Mouse (Mus musculus): Measurements from ENCODE around the gene Tex9. TPM values are rescaled to one million over a fixed set of nuclear protein-coding genes. Genes with fewer than 3 reads are reported as not detected.

Gene Tex9
- polyA plus RNA-seq (2015; fragmentation: Nextera tagmentation; extraction: Ambion mirVana), result 13.3 and 14.1 TPM in 2 replicates

- H3K9me3 ChIP-seq (ENCODE audit: control insufficient read depth, low read length), result no peaks in the 10 kb centered on the region
- H3K9ac ChIP-seq (ENCODE audit: low read depth, low read length), result peak within 1 kb of the TSS; percentile 75
- 7% methylated on average over 6 of the region's 6 CpGs for WGBS
- H3K27ac ChIP-seq (ENCODE audit: low read length), result peak within 1 kb of the TSS; percentile 76
- ATAC-seq, result peak; percentile 36
- no peaks in the 10 kb centered on the region for H3K36me3 ChIP-seq (ENCODE audit: control insufficient read depth, insufficient read depth, low read length)
- H3K4me2 ChIP-seq (ENCODE audit: low read depth, low read length), result peak within 1 kb of the TSS; percentile 82
- H3K4me3 ChIP-seq (ENCODE audit: low read length), result peak within 1 kb of the TSS; percentile 74
- no peaks in the 10 kb centered on the region for H3K27me3 ChIP-seq (replicated peaks; ENCODE audit: control insufficient read depth, insufficient read depth, low read length)
- H3K4me1 ChIP-seq (ENCODE audit: control insufficient read depth, insufficient read depth, low read length), result peaks cover 9% of the 10 kb centered on the region; the same call in 1 of the 2 replicates
These were observed at the start of gene Tex9 for GRCm38 (mm10) chr9:72492194-72492565. Tex9 (minus strand) TSS chr9:72492212.

DNA sequence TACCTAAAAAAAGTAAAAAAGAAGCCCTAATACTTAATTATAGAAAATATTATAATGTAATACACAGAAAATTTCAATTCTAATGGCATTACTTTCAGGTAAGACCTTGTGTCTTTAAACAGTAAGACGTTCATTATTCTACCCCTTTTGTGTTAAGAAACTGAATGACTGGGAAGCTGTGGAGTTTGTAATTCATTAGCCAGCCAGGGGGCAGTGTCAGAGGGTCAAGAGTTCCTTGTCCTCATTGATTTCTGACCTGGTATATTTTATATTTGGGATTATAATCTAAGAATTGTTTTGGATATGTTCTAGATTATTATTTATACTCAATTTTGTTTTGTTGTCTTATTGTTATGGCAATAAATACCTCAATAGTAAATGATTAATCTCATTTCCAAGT lies 45.1 kb upstream of the Tex9 start:
- H3K9me3 ChIP-seq (ENCODE audit: control insufficient read depth, low read length), result no peaks in the 10 kb centered on the region

GRCm38 (mm10) chr9:72535394-72535793 lies 43.4 kb upstream of the Tex9 start:
- no peak overlapping the region for H3K9ac ChIP-seq (ENCODE audit: low read depth, low read length)
- H3K4me2 ChIP-seq (ENCODE audit: low read depth, low read length), result no peak overlapping the region
- 0 out of 2 replicates have a peak, but pooled peaks cover 6% of the 10 kb centered on the region for H3K4me1 ChIP-seq (ENCODE audit: control insufficient read depth, insufficient read depth, low read length)
- H3K27me3 ChIP-seq (replicated peaks; ENCODE audit: control insufficient read depth, insufficient read depth, low read length), result no peaks in the 10 kb centered on the region
- H3K36me3 ChIP-seq (ENCODE audit: control insufficient read depth, insufficient read depth, low read length), result no peaks in the 10 kb centered on the region
- ATAC-seq, result no peak
- no peaks in the 10 kb centered on the region for H3K9me3 ChIP-seq (ENCODE audit: control insufficient read depth, low read length)
- WGBS, result 70% methylated on average over 3 of the region's 3 CpGs
- no peak overlapping the region for H3K4me3 ChIP-seq (ENCODE audit: low read length)
- H3K27ac ChIP-seq (ENCODE audit: low read length), result no peak overlapping the region

More for the DNA sequence above, 45.1 kb upstream of the Tex9 start:
- Histone ChIP-seq H3K27me3 (replicated peaks; ENCODE audit: control insufficient read depth, insufficient read depth, low read length) (no peaks in the 10 kb centered on the region), H3K36me3 (ENCODE audit: control insufficient read depth, insufficient read depth, low read length) (no peaks in the 10 kb centered on the region), H3K9ac (ENCODE audit: low read depth, low read length) (no peak overlapping the region), H3K4me3 (ENCODE audit: low read length) (no peak overlapping the region), H3K27ac (ENCODE audit: low read length) (no peak overlapping the region), H3K4me2 (ENCODE audit: low read depth, low read length) (no peak overlapping the region), H3K4me1 (ENCODE audit: control insufficient read depth, insufficient read depth, low read length) (no peaks in the 10 kb centered on the region)
- no peak for ATAC-seq
- 45% methylated on average over 1 of the region's 1 CpGs for WGBS

GRCm38 (mm10) chr9:72534985-72535384 lies 43.0 kb upstream of the Tex9 start:
- H3K4me1 ChIP-seq (ENCODE audit: control insufficient read depth, insufficient read depth, low read length), result 0 out of 2 replicates have a peak, but pooled peaks cover 6% of the 10 kb centered on the region
- H3K27ac ChIP-seq (ENCODE audit: low read length), result no peak overlapping the region
- no peak for ATAC-seq
- H3K4me3 ChIP-seq (ENCODE audit: low read length), result no peak overlapping the region
- H3K9ac ChIP-seq (ENCODE audit: low read depth, low read length), result no peak overlapping the region
- H3K4me2 ChIP-seq (ENCODE audit: low read depth, low read length), result no peak overlapping the region
- no peaks in the 10 kb centered on the region for H3K9me3 ChIP-seq (ENCODE audit: control insufficient read depth, low read length)
- WGBS, result 76% methylated on average over 2 of the region's 2 CpGs
- no peaks in the 10 kb centered on the region for H3K27me3 ChIP-seq (replicated peaks; ENCODE audit: control insufficient read depth, insufficient read depth, low read length)
- no peaks in the 10 kb centered on the region for H3K36me3 ChIP-seq (ENCODE audit: control insufficient read depth, insufficient read depth, low read length)

- Histone ChIP-seq H3K27me3 (replicated peaks; ENCODE audit: control insufficient read depth, insufficient read depth, low read length) (no peaks in the 10 kb centered on the region), H3K9ac (ENCODE audit: low read depth, low read length) (peak overlapping the region; percentile 99), H3K4me2 (ENCODE audit: low read depth, low read length) (peak overlapping the region; percentile 88), H3K27ac (ENCODE audit: low read length) (peak overlapping the region; percentile 100), H3K9me3 (ENCODE audit: control insufficient read depth, low read length) (no peaks in the 10 kb centered on the region), H3K4me3 (ENCODE audit: low read length) (peak overlapping the region; percentile 97), H3K36me3 (ENCODE audit: control insufficient read depth, insufficient read depth, low read length) (no peaks in the 10 kb centered on the region), H3K4me1 (ENCODE audit: control insufficient read depth, insufficient read depth, low read length) (0 out of 2 replicates have a peak, but pooled peaks cover 6% of the 10 kb centered on the region)
- 0% methylated on average over 2 of the region's 2 CpGs for WGBS
- ATAC-seq, result no peak
These were observed 41.0 kb upstream of the Tex9 start for GRCm38 (mm10) chr9:72533089-72533415.

DNA sequence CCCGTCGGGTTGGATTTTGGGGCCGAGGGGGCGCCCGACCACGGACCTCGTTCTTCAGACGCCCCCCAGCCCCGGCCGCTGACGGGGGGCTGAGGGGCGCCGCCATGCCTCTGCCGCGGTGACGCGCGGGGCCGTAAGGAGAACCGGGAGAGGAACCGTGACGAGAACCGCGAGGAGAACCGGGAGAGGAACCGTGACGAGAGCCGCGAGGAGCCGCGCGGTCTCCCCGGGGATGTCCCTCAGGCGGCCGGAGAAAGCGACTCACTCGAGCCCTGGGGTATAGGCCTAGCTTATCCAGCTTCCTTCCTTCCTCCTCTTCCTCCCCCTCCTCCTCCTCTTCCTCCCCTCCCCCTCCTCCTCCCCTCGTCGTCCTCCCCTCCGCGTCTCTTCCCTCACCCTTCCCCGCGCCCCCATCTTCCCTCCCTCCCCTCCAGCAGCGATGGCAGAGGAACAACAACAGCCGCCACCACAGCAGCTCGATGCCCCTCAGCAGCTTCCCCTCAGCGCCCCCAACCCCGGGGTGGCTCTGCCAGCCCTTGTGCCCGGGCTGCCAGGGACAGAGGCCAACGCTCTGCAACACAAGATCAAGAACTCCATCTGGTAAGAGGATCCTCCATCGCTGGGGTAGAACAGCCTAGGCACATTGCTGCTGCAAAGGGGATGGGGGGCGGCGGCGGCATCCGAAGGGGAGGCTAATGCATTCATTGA lies 40.5 kb upstream of the Tex9 start:
- peak overlapping the region; percentile 97 for H3K4me3 ChIP-seq (ENCODE audit: low read length)
- 0 out of 2 replicates have a peak, but pooled peaks cover 6% of the 10 kb centered on the region for H3K4me1 ChIP-seq (ENCODE audit: control insufficient read depth, insufficient read depth, low read length)
- H3K36me3 ChIP-seq (ENCODE audit: control insufficient read depth, insufficient read depth, low read length), result no peaks in the 10 kb centered on the region
- H3K27ac ChIP-seq (ENCODE audit: low read length), result peak overlapping the region; percentile 100
- no peaks in the 10 kb centered on the region for H3K27me3 ChIP-seq (replicated peaks; ENCODE audit: control insufficient read depth, insufficient read depth, low read length)
- WGBS, result 0% methylated on average over 53 of the region's 55 CpGs
- peak; percentile 30 for ATAC-seq
- peak overlapping the region; percentile 99 for H3K9ac ChIP-seq (ENCODE audit: low read depth, low read length)
- H3K4me2 ChIP-seq (ENCODE audit: low read depth, low read length), result peak overlapping the region; percentile 88
- H3K9me3 ChIP-seq (ENCODE audit: control insufficient read depth, low read length), result no peaks in the 10 kb centered on the region

DNA sequence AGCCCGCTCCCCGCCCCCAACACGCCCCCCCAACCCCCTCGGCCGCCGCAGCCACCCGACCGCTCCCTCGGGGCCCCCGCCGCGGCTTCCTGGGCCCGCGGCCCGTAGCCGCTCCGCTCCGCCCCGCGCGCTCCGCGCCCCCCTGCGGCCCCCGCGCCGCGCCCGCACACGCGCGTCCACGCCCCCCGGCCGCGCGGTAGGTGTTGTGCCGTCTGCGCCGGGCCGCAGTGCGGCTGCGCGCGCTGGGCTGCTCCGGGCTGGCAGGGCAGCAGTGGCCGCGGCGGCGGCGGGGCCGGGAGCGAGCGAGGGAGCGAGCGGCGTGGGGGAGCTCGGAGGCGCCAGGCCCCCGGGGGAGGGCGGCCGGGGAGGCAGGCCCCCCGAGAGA lies 40.0 kb upstream of the Tex9 start, which contains the start of gene Rfx7:
TSS of gene Rfx7 (plus strand) at position 245 of the 385 bp plus-strand sequence.
- ATAC-seq, result peak; percentile 88
- 1% methylated on average over 61 of the region's 63 CpGs for WGBS
- no peaks in the 10 kb centered on the region for H3K27me3 ChIP-seq (replicated peaks; ENCODE audit: control insufficient read depth, insufficient read depth, low read length)
- peak within 1 kb of the TSS; percentile 88 for H3K4me2 ChIP-seq (ENCODE audit: low read depth, low read length)
- 0 out of 2 replicates have a peak, but pooled peaks cover 6% of the 10 kb centered on the region for H3K4me1 ChIP-seq (ENCODE audit: control insufficient read depth, insufficient read depth, low read length)
- H3K4me3 ChIP-seq (ENCODE audit: low read length), result peak within 1 kb of the TSS; percentile 97
- peak within 1 kb of the TSS; percentile 99 for H3K9ac ChIP-seq (ENCODE audit: low read depth, low read length)
- H3K36me3 ChIP-seq (ENCODE audit: control insufficient read depth, insufficient read depth, low read length), result no peaks in the 10 kb centered on the region
- H3K9me3 ChIP-seq (ENCODE audit: control insufficient read depth, low read length), result no peaks in the 10 kb centered on the region
- H3K27ac ChIP-seq (ENCODE audit: low read length), result peak within 1 kb of the TSS; percentile 100

DNA sequence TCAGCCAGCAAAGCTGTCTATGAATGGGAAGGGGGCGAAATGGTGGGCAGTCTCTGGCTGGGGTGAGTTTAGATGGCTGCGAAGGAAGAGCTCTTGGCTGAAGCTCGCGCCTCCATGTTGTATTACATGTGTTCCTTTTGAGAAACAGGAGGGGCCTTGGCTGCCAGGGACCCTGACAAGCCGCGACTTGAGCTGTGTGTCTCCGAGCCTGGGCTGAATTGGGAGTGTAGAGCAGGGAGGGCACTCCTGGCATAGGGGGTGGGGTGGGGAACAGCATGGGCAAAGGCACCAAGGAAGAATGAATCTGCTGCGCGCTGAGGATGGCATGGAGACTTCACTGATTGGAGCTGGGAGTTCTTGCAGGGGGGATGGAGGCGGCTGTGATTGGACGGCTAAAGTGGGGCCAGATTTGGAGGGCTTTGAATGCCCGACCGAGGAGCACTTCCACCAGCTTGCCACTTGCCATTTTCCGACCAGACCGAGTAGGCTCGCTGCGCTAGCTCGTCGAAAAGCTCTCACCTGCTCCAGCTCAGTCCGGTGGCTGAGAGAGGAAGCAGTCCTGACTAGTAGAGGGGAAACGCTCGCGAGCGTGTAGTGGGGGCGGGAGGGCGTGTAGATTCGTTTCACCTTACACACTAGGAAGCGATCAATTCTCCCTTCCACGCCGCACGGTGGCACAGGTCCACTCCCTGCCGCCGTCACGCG lies 39.4 kb upstream of the Tex9 start:
- 1% methylated on average over 35 of the region's 35 CpGs for WGBS
- Histone ChIP-seq H3K4me1 (ENCODE audit: control insufficient read depth, insufficient read depth, low read length) (0 out of 2 replicates have a peak, but pooled peaks cover 6% of the 10 kb centered on the region), H3K36me3 (ENCODE audit: control insufficient read depth, insufficient read depth, low read length) (no peaks in the 10 kb centered on the region), H3K9ac (ENCODE audit: low read depth, low read length) (peak overlapping the region; percentile 99), H3K27me3 (replicated peaks; ENCODE audit: control insufficient read depth, insufficient read depth, low read length) (no peaks in the 10 kb centered on the region), H3K4me3 (ENCODE audit: low read length) (peak overlapping the region; percentile 97), H3K27ac (ENCODE audit: low read length) (peak overlapping the region; percentile 100), H3K9me3 (ENCODE audit: control insufficient read depth, low read length) (no peaks in the 10 kb centered on the region), H3K4me2 (ENCODE audit: low read depth, low read length) (peak overlapping the region; percentile 88)
- ATAC-seq, result peak; percentile 84

- Histone ChIP-seq H3K9ac (ENCODE audit: low read depth, low read length) (peak overlapping the region; percentile 99), H3K27ac (ENCODE audit: low read length) (peak overlapping the region; percentile 100), H3K4me3 (ENCODE audit: low read length) (peak overlapping the region; percentile 97), H3K36me3 (ENCODE audit: control insufficient read depth, insufficient read depth, low read length) (no peaks in the 10 kb centered on the region), H3K4me2 (ENCODE audit: low read depth, low read length) (peak overlapping the region; percentile 88), H3K4me1 (ENCODE audit: control insufficient read depth, insufficient read depth, low read length) (0 out of 2 replicates have a peak, but pooled peaks cover 6% of the 10 kb centered on the region), H3K9me3 (ENCODE audit: control insufficient read depth, low read length) (no peaks in the 10 kb centered on the region), H3K27me3 (replicated peaks; ENCODE audit: control insufficient read depth, insufficient read depth, low read length) (no peaks in the 10 kb centered on the region)
- ATAC-seq, result peak; percentile 70
- 31% methylated on average over 4 of the region's 4 CpGs for WGBS
These were observed 38.8 kb upstream of the Tex9 start for GRCm38 (mm10) chr9:72530824-72531223.
